Mouse (Mus musculus): ENCODE data around the gene Ccdc154. TPM values are rescaled to one million over a fixed set of nuclear protein-coding genes. Genes with fewer than 3 reads are reported as not detected.
A peak's percentile ranks its signal among the peaks of the same experiment; 100 is the strongest.

Gene Ccdc154
- total and polyA plus RNA-seq, 3 experiments, result 0.04 TPM; not detected in 2

DNA sequence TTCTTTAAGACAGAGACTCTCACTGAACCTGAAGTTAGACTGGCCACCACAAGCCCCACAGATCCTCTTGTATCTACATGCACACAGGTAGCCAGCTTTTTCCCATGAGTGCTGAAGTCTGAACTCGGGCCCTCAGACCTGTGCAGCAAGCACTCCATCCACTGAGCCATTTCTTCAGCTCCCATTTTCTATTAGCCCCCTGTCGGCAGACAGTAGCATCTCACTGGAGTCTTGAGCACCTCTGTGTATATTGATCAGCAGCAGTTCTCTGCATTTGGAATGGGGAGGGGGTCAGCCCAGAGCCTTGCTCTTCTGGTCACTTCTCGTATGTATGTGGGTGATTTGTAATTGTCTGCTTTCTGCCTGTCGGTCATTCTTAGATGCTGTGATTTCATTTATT is 22.3 kb upstream of the Ccdc154 start:
- Histone ChIP-seq H3K27ac (ENCODE audit: insufficient read depth, low read depth) (no peak overlapping the region), H3K9ac (ENCODE audit: insufficient read depth, low read depth) (no peak overlapping the region), H3K9me3 (replicated peaks; ENCODE audit: low read length) (no peaks in the 10 kb centered on the region), H3K4me1 (ENCODE audit: control insufficient read depth in 1 of 2, insufficient read depth in 2 of 2) (peaks cover 3 to 12% of the 10 kb centered on the region in 2 experiments), H3K4me2 (ENCODE audit: insufficient read depth, low read depth, poor library complexity, severe bottlenecking) (no peak overlapping the region), H3K4me3 (replicated peaks in 1 of 3; ENCODE audit: low read depth in 2 of 3, low read length in 2 of 3, poor library complexity in 1 of 3) (no peak overlapping the region), H3K36me3 (replicated peaks in 1 of 2; ENCODE audit: control insufficient read depth in 1 of 2, insufficient read depth in 1 of 2, low read length in 1 of 2) (peaks cover 3 to 74% of the 10 kb centered on the region in 2 experiments), H3K27me3 (replicated peaks) (no peaks in the 10 kb centered on the region), H3K79me2 (replicated peaks; ENCODE audit: control insufficient read depth, extremely low read depth, insufficient read depth, poor library complexity, severe bottlenecking) (no peaks in the 10 kb centered on the region; the same call in 1 of the 2 replicates)
- in situ Hi-C loops (cut with MboI; ENCODE audit: low pct_ligation_motif_present, low pct_unique_long_range_greater_than_20kb, low sequenced_read_pairs), result no loop called here
- dilution Hi-C loops (cut with MboI; ENCODE audit: extremely low pct_ligation_motif_present, extremely low pct_unique_long_range_greater_than_20kb, low sequenced_read_pairs), result no loop called here
- DNase-seq (ENCODE audit: extremely low read depth), result peak; percentile 43
- TF ChIP-seq IRF4 (IDR thresholded peaks at IDR 0.05; ENCODE audit: low read depth, low read length) (no peak), NRF1 (IDR thresholded peaks at IDR 0.05; ENCODE audit: low read depth, low read length) (no peak), SMC3 (IDR thresholded peaks at IDR 0.05; ENCODE audit: low read depth, low read length) (peak; percentile 26), ZKSCAN1 (IDR thresholded peaks at IDR 0.05; ENCODE audit: borderline replicate concordance, low read depth, low read length) (no peak), MEF2A (IDR thresholded peaks at IDR 0.05; ENCODE audit: borderline replicate concordance, low read depth, low read length) (no peak), CTCF (conservative IDR thresholded peaks at IDR 0.05 in 1 of 2, IDR thresholded peaks at IDR 0.05 in 1 of 2; ENCODE audit: low read depth in 2 of 2, low read length in 2 of 2) (peak in 1 of 2 experiments; percentile 52; a peak in 2 of 4 replicates), RAD21 (IDR thresholded peaks at IDR 0.05; ENCODE audit: low read depth, low read length) (peak; percentile 14)

DNA sequence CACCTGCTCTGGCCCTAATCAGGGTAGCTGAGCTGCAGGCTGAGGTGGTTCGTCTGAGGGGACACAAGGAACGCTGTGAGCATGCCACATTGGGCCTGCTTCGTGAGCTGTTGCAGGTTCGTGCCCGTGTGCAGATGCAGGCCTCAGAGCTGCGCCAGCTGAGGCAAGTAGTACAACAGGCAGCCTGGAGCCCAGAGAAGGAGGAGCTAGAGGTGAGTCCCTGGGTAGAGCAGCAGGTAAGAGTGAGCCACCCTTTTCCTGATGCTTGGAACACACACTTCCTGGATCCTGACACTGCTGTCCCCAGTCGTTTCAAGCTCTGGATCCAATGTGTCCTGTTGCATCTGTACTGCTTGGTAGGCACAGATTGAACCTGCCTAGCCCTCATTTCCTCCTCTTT is 1.1 kb downstream of the Ccdc154 start:
- Histone ChIP-seq H3K4me1 (ENCODE audit: control insufficient read depth in 1 of 2, insufficient read depth in 2 of 2) (no peaks in the 10 kb centered on the region), H3K36me3 (replicated peaks in 1 of 2; ENCODE audit: control insufficient read depth in 1 of 2, insufficient read depth in 1 of 2, low read length in 1 of 2) (peaks cover 23 to 46% of the 10 kb centered on the region in 2 experiments), H3K27ac (ENCODE audit: insufficient read depth, low read depth) (no peak overlapping the region), H3K79me2 (replicated peaks; ENCODE audit: control insufficient read depth, extremely low read depth, insufficient read depth, poor library complexity, severe bottlenecking) (no peaks in the 10 kb centered on the region), H3K4me3 (replicated peaks in 1 of 3; ENCODE audit: low read depth in 2 of 3, low read length in 2 of 3, poor library complexity in 1 of 3) (no peak overlapping the region), H3K9me3 (replicated peaks; ENCODE audit: low read length) (no peaks in the 10 kb centered on the region), H3K27me3 (replicated peaks) (peaks cover 27% of the 10 kb centered on the region), H3K4me2 (ENCODE audit: insufficient read depth, low read depth, poor library complexity, severe bottlenecking) (no peak overlapping the region), H3K9ac (ENCODE audit: insufficient read depth, low read depth) (no peak overlapping the region)
- in situ Hi-C loops (cut with MboI; ENCODE audit: low pct_ligation_motif_present, low pct_unique_long_range_greater_than_20kb, low sequenced_read_pairs), result no loop called here
- dilution Hi-C loops (cut with MboI; ENCODE audit: extremely low pct_ligation_motif_present, extremely low pct_unique_long_range_greater_than_20kb, low sequenced_read_pairs), result no loop called here
- DNase-seq (ENCODE audit: extremely low read depth), result no peak
- TF ChIP-seq SMC3 (IDR thresholded peaks at IDR 0.05; ENCODE audit: low read depth, low read length) (no peak), CHD1 (IDR thresholded peaks at IDR 0.05; ENCODE audit: low read depth, low read length) (no peak), USF1 (IDR thresholded peaks at IDR 0.05; ENCODE audit: low read depth, low read length) (no peak), NELFE (IDR thresholded peaks at IDR 0.05; ENCODE audit: low read depth, low read length) (no peak), NRF1 (IDR thresholded peaks at IDR 0.05; ENCODE audit: low read depth, low read length) (no peak), TBP (conservative IDR thresholded peaks at IDR 0.05; ENCODE audit: low read depth, low read length) (no peak), ZMIZ1 (IDR thresholded peaks at IDR 0.05; ENCODE audit: low read depth, low read length) (no peak), MAX (IDR thresholded peaks at IDR 0.05; ENCODE audit: low read length) (no peak), CHD2 (IDR thresholded peaks at IDR 0.05; ENCODE audit: low read length) (no peak), EP300 (IDR thresholded peaks at IDR 0.05; ENCODE audit: low read length) (no peak), BHLHE40 (IDR thresholded peaks at IDR 0.05; ENCODE audit: low read depth, low read length) (no peak), RCOR1 (conservative IDR thresholded peaks at IDR 0.05; ENCODE audit: low read depth, low read length) (no peak), MAZ (IDR thresholded peaks at IDR 0.05; ENCODE audit: low read depth, low read length) (no peak), GABPA (IDR thresholded peaks at IDR 0.05; ENCODE audit: insufficient replicate concordance, low read depth, low read length) (no peak), IRF4 (IDR thresholded peaks at IDR 0.05; ENCODE audit: low read depth, low read length) (no peak), JUN (IDR thresholded peaks at IDR 0.05; ENCODE audit: insufficient read depth, low read depth, low read length) (no peak)

Measured in CH12.LX (cell line).